Mouse (Mus musculus) common myeloid progenitor, adult 5-6 weeks (primary cell): ENCODE data around the gene Arhgap10. TPM values are rescaled to one million over a fixed set of nuclear protein-coding genes. Genes with fewer than 3 reads are reported as not detected.
"Not testable (repeated sequence)": the region's sequence is repeated elsewhere in the genome, so short reads cannot be mapped to it uniquely, and the experiment has no call there.

Experiments used
- ATAC-seq: replicated peaks from 2 replicates; pipeline ENCODE4 v1.8.0; 2016; ENCODE audit warnings: low read depth, mild to moderate bottlenecking, moderate TSS enrichment, inconsistent platforms; ENCODE audit not compliant: poor library complexity, severe bottlenecking
- total RNA-seq: library from RNA; stranded (forward); fragments of 200-1000, 187-1606 nt; gene quantifications from 2 replicates; pipeline ENCODE4 v1.2.3, GENCODE M21; 2017

Arhgap10 gene
- total RNA-seq, 1 experiment from 2014 or later, result 30.7 TPM

DNA sequence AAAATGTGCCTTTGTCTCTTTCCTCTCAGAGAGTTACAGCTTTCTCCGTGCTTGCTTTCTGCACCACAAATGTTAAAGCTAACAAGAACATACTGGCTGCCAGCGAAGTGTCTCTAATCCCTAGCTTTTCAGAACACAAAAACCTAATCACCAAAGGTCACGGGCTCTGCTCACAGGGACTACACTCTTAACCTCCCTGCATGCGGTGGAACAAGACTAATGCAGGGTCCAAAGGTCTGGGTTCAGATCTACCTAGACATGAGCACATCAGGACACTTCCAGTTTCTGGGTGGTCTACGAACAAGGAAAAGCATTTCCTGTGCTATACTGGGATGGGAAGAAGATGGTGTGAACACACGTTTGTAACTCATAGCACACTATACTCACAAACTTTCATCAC lies 151.8 kb downstream of the Arhgap10 start:
- ATAC-seq, result no peak

GRCm38 (mm10) chr8:77364472-77364871 lies 153.3 kb downstream of the Arhgap10 start:
- ATAC-seq, result no peak

DNA sequence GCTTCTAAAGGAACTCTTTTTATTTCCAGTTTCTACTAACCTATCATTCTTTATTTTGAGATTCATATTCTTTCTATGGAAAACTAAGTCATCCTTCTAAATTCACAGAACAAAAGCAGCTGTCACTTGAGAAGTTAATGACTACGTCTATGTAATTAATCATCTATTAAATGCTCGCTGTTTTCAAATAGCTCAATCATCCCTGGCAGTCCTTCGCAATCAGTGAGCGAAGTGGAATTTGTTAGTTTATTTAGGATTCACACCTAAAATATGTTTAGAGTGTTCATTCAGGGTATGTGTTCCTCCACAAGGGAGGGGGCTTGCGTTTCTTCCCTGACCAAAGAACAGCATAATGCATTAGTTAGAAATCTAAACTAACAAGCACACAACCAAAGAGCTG lies 156.9 kb downstream of the Arhgap10 start:
- no peak for ATAC-seq

DNA sequence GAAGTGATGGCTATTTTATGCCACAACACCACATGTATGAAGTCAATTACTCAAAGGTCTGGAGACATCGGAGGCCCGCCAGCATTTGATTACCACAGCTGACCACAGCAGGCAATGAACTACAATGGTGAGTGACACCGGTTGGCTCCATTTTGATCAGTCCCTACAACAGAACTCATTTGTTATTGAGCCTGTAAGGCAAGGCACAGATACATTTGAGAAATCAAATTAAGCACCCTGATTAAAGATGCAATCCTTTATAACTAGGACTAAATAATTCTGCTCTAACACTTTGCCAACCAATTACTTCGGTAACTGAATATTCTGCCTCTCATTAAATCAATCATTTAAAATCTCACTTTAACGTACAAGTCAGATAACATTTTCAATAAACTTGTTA lies 157.3 kb downstream of the Arhgap10 start:
- ATAC-seq, result no peak

DNA sequence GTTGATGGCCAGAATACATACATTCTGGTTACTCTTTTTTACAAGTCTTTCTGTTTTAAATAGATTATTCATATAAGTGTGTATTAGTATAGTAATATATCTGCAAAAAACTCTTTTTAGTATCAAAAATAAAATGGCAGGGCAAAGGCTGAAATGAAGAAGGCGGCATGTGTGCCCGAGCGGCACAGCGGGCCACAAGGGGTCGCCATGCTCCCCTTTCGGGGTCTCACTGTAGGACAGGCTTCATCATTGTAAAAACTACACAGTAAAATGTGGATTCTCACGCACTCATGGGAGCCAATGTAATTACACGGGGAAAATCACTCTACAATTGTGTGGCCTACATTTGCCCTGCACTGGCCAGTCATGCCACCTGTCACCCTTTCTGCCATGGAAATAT lies 160.6 kb downstream of the Arhgap10 start:
- no peak for ATAC-seq

DNA sequence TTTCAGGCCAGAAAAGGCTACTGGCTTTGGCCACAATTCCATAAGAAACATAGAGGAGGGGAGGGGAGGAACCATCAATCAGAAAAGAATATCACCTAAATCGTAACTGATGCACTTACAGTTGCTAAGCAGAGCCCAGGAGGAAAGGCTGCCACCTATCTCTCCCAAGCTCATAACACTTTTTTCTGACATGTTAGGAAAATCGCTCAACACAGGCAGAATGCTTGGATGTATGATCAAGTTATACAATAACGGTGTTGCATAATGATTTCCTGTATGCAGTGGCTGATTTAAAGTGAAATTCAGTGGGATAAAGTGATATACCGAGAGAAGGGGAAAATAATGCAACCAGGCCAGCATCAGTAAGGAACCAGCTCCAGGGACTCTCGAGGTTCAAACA lies 162.4 kb downstream of the Arhgap10 start:
- ATAC-seq, result no peak

GRCm38 (mm10) chr8:77354189-77354588 lies 163.6 kb downstream of the Arhgap10 start:
- no peak for ATAC-seq

- no peak for ATAC-seq
Measured at GRCm38 (mm10) chr8:77351177-77351860, 166.4 kb downstream of the Arhgap10 start.

DNA sequence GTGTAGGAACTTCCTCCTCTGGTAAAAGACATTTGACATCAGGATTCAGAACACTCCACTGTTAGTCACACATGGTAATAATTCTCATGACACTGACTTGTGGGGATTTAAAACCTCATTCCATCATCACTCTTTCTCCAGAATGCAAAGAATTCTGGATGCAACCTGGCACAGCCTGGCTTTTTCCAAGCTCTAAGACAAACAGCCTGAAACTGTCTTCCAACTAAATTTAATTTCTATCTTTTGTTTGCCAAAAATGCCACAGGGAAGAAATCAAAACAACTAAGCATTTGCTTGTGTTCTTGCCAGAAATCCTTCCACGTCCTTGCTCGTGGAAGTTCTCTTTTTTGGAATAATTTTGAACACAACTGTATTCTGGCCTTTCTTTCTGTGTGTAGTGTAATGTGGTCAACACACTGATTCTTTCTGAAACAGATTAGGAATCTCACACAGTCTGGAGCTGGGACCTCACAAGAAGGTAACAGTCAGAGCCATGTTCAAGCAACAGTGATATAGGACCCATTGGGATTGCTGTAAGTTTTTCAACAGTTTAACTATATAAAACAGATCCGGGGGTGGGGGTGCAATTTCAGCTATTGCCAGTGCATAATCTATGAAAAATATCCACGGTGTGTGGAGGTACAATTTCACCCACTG lies 167.5 kb downstream of the Arhgap10 start:
- ATAC-seq, result no peak

- ATAC-seq, result no peak
Measured at GRCm38 (mm10) chr8:77343916-77344315, 173.8 kb downstream of the Arhgap10 start.

DNA sequence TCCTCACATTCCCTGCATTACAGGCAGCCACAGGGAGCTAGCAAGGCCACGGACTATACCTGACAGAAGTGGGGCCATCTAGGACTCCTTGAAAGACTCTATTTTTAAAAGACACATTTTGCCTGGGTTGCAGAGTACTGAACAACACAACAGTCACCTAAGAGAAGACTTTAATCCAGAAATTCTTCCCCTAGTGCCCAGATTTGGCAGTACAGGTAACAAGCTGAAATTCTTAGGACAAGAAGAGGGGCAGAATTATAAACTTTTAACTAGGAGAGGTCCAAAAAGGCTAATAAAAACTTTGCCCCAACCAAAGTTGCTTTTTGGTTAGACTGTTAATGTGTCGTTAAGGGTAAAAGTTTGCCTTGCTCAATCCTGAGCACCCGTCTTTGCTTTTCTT lies 174.4 kb downstream of the Arhgap10 start:
- no peak for ATAC-seq

DNA sequence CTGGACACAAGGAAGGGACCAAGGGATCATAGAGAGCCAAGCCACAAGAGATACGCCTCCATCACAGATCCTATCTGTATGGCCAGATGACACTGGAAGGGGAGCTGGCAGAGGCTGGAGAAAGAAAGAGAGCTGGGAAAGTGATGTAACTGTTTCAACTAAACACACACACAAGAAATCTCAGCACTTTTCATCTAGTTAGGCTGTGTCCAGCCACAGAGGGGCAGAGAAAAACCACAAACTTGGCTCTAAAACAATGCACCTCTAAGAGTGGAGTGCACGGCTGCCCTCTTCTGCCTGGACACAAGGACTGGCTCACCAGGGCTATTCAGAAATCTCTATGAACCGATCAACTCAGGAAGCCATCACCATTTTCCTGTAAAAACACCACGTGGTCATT lies 175.6 kb downstream of the Arhgap10 start:
- no peak for ATAC-seq

DNA sequence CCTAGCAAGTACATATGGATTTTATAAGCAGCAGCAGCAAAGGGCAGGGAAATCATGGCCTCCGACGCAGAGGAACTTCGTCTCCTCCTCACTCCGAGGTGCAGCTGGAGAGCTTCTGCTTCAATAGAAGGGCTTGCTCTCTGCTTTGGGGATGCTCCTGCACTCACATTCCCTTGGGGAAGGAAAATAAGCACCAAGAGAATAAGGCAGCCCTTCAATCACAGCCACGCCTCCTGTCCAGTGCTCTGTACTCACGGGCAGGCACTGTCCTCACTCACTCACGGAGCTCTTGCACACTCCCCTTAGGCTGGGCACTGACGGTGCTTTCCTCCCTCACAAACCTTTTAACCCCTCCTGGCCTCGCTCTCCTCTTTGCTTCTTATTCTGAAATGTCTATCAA lies 176.4 kb downstream of the Arhgap10 start:
- no peak for ATAC-seq

DNA sequence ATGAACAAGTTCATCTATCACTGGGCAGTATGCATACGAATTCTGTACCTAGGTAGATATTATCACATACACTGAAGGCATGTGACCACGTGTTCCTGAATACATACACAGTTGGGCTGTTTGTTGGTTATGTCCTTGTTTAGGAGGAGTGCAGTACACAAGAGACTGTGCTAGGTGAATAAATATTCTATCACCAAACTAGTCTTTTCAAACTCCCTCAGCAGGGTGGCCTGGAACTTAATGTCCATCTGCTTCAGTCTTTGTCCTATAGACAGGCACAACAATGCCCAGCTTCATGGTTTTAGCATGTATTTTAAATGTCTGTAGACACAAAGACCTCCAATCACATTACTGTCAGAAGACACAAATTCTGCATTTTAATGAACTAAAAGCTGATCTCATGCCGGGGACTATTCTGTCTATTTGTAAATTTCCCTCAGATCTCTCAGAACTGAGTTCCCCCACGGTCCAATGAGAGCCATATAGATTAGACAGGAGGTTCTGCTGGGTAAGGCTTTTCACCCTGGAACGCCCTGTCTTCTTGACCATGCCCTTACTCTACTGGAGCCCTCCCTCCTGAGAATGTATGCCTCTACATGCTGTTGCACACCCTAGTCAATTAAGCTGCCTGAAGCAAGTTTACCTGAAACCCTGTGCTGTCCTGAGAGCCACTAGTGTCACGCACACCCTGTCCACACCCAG lies 177.6 kb downstream of the Arhgap10 start:
- no peak for ATAC-seq

GRCm38 (mm10) chr8:77337272-77337671 lies 180.5 kb downstream of the Arhgap10 start:
- ATAC-seq, result no peak

DNA sequence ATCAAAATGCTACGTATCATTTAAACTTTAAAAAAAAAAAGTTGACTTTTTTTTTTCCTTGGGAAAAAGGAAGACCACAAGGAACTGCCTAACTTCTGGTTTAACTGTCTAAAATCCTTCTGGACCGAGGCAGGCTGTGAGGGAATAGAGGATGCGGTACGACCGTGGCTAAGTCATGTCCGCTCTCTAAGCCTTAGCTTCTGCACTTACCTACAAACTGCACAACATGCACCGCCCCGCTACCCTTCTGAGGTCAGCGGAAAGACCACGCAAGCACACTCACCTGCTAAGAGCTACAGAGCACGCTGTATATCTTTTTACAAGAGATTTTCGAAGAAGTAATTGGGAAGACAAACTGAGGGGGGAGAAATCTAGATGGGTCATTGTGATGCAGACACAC lies 186.6 kb downstream of the Arhgap10 start:
- no peak for ATAC-seq

DNA sequence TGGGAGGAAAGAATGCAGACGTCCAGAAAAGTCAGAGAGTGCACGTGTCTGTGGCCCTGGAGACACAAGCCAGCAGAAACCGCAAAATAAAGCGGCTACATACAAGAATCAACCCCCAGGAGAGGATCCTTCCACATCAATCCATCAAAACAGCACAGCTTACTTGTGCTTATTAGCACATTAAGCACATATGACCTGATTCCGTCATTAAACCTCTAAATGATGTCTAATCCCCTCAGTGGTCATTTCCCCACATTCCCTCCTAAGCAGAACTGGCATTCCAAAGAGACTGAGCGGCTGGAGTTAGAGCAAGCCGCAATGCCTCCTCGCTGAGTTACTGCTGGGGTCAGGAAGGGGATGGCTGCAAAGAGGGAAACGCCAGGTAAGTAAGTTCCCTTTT lies 187.4 kb downstream of the Arhgap10 start:
- no peak for ATAC-seq

GRCm38 (mm10) chr8:77329783-77330182 lies 188.0 kb downstream of the Arhgap10 start:
- no peak for ATAC-seq

- no peak for ATAC-seq
Measured at GRCm38 (mm10) chr8:77328473-77328872, 189.3 kb downstream of the Arhgap10 start.

GRCm38 (mm10) chr8:77327326-77327725 lies 190.4 kb downstream of the Arhgap10 start:
- no peak for ATAC-seq

DNA sequence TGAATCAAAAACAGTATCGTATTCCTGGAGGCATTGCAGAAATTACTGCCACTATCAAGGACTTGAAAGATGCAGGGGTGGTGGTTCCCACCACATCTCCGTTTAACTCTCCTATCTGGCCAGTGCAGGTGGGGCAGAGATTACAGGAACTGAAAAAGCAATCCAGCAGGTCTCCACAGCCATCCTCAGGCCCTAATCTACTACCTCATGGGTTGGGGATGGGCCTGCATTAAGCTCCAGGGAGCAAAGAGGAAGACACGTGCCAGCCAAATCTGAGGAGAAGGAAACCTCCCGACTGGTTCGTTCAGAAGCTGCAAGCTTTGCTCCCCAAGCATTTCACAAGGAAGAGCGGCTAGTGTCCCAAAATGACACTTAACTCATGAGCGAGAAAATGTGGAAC lies 195.0 kb downstream of the Arhgap10 start:
- not testable (repeated sequence) for ATAC-seq
